Mouse (Mus musculus) megakaryocyte, embryonic 14.5 days (primary cell): ENCODE results near the gene Nrxn2. TPM values are rescaled to one million over a fixed set of nuclear protein-coding genes. Genes with fewer than 3 reads are reported as not detected.

Experiments used
- H3K27me3 ChIP-seq: replicated peaks from 2 replicates; pipeline ENCODE3; 2012; ENCODE audit warnings: inconsistent platforms
- H3K36me3 ChIP-seq: replicated peaks from 2 replicates; pipeline ENCODE3; 2012; ENCODE audit warnings: low read length, inconsistent platforms, mixed read lengths
- H3K4me1 ChIP-seq: 2 replicates; pipeline ENCODE4 v1.6.1; 2012; ENCODE audit warnings: inconsistent platforms
- H3K4me3 ChIP-seq: replicated peaks from 2 replicates; pipeline ENCODE3; 2012; ENCODE audit warnings: moderate library complexity, mild to moderate bottlenecking, inconsistent platforms
- H3K9me3 ChIP-seq: 2 replicates; pipeline ENCODE4 v1.6.1; 2012; ENCODE audit warnings: inconsistent platforms
- FLI1 ChIP-seq: IDR thresholded peaks from 2 replicates; pipeline ENCODE4 v1.6.1; 2012; ENCODE audit warnings: low read length, inconsistent platforms, mixed read lengths
- GATA1 ChIP-seq: IDR thresholded peaks from 3 replicates; pipeline ENCODE4 v1.6.1; 2012; ENCODE audit warnings: mixed read lengths, low read length, inconsistent platforms, borderline replicate concordance
- polyA plus RNA-seq: library from polyadenylated mRNA; stranded (reverse); fragments of >175 nt; gene quantifications from 2 replicates; pipeline ENCODE4 v1.2.3, GENCODE M21; 2012; ENCODE audit warnings: low replicate concordance; ENCODE audit not compliant: insufficient read depth

Nrxn2 gene
- polyA plus RNA-seq, 1 experiment, result 0.62 TPM

DNA sequence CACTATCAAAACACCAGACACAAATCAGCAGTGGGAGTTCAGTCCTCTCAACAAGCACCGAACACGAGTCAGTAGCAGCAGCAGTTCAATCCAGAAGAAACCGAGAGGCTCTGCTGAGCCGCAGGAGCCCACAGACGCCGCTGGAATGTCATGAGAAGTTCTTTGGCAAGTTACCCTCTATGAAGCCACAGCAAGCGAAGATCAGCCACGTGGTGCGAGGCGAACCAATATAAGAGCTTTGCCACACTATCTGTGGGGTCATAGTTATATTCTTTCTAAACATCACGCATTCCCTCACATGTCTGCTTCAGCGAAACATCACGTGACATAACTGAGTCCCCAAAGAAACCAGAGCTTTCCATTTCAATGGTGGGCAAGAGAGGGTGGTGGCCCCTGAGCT is 126.2 kb downstream of the Nrxn2 start:
- peaks cover 94% of the 10 kb centered on the region for H3K27me3 ChIP-seq
- H3K9me3 ChIP-seq, result peaks cover 13% of the 10 kb centered on the region
- no peak for TF ChIP-seq GATA1
- no peak for TF ChIP-seq FLI1
- no peak overlapping the region for H3K4me3 ChIP-seq
- no peaks in the 10 kb centered on the region for H3K36me3 ChIP-seq
- peaks cover 56% of the 10 kb centered on the region for H3K4me1 ChIP-seq

DNA sequence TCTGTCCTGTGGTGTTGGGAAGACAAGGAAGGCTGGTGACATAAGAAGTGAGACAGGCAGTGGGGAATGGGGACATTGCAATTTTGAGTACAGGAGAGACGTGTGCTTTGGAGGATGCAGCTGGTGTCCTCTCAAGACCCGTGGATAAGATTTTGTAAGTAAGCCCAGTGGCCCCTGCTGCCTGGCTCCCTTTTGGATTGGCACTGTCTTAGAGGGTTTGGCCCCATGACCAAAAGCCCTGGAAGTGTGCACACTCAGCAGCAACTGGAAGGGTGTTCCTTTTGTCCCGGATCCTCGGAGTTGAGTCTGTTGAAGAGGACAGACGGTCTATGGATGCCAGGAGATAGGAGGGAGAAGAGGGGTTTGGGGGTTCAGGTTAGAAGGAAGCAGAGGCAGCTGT is 127.0 kb downstream of the Nrxn2 start:
- Histone ChIP-seq H3K4me1 (peaks cover 57% of the 10 kb centered on the region), H3K9me3 (peaks cover 13% of the 10 kb centered on the region), H3K27me3 (peaks cover 91% of the 10 kb centered on the region), H3K4me3 (no peak overlapping the region), H3K36me3 (no peaks in the 10 kb centered on the region)
- no peak for TF ChIP-seq FLI1

DNA sequence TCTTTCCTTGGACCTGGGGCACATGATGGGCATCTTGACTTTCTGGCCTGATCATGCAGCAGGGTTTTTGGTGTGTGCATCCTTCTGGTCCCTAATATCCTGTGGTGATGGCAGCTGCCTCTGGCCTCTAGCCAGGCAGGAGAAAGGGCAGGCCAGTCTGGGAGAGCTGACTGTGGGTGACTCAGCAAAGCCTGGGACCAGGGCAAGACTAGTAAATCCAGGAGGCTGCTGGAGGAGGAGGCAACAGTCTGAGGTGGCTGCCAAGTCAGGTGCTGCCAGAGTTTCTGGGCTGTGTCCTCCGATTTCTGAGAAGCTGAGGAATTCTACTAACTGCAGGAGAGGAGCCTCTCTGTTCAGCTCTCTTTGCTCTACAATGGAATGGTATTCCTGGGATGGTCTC is 127.6 kb downstream of the Nrxn2 start:
- peaks cover 13% of the 10 kb centered on the region for H3K9me3 ChIP-seq
- H3K4me3 ChIP-seq, result no peak overlapping the region
- H3K27me3 ChIP-seq, result peaks cover 88% of the 10 kb centered on the region
- H3K36me3 ChIP-seq, result no peaks in the 10 kb centered on the region
- H3K4me1 ChIP-seq, result peaks cover 59% of the 10 kb centered on the region
- TF ChIP-seq GATA1 (no peak), FLI1 (no peak)

DNA sequence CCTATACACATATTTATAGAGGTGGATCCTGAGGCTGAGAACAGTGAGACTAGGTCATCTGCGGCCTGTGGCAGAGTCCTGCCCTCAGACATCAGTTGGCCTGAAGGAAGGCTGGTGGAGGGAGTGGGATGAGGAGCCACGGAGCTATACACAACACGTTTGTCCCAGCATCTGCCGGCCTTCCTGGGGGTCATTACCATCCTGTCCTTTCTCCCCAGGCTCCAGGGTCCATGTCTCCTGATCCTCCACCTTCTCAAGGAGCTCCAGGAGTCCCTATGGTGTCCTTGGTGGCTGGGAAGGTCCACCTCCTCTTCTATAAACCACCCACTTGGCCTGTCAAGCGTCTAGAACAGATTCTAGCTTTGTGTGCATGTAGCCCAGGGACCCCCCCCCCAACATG is 129.3 kb downstream of the Nrxn2 start:
- peaks cover 54% of the 10 kb centered on the region for H3K4me1 ChIP-seq
- H3K36me3 ChIP-seq, result no peaks in the 10 kb centered on the region
- no peak overlapping the region for H3K4me3 ChIP-seq
- no peak for TF ChIP-seq GATA1
- TF ChIP-seq FLI1, result no peak
- H3K9me3 ChIP-seq, result peaks cover 13% of the 10 kb centered on the region
- H3K27me3 ChIP-seq, result peaks cover 75% of the 10 kb centered on the region

DNA sequence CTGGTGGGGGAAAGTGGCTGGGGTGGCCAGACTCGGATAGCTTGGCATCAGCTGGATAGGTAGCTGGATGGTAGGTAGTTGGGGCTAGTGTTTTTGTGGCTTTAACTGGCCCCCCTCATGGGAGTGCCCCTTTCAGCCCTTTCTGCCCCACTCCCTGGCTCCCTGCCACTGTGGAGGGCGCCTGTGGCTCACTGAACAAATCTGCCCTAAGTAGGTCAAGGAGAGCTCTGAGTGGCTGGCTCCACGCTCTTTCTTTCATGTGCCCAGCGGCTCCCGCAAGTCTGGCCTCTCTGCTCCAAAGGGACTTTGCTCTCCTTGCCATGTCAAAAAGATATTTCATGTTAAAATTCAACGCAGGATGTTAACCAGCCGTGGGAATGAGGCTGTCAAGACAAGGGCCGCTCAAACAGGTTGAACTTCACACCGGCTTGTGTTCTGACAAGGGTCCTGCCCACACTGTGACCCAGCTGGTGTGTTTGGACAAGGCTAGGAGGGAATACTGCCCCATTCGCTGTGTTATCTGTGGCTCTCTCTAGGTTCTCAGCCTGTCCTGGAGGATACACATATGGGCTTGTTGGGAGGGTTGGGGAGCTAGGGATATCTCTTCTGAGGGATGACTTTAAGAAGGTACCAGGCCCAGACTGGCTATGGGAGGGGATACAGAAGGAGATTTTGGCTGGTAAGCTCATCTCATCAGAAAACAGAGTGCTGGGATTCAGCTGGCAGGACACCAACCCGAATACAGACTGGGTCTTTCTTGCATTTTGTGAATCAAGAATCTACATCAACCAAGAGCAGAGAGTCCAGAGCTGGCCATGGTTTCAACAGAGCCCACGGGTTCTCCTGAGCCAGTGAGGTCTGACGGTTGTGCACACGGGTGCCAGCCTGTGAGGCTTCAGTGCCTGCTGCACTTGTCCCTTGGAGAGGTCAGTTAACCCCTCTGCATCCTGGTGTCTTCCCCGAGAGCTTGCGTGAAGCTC is 130.2 kb downstream of the Nrxn2 start:
- H3K4me3 ChIP-seq, result no peak overlapping the region
- H3K9me3 ChIP-seq, result peaks cover 13% of the 10 kb centered on the region
- H3K4me1 ChIP-seq, result peaks cover 54% of the 10 kb centered on the region
- TF ChIP-seq GATA1 (no peak), FLI1 (no peak)
- peaks cover 69% of the 10 kb centered on the region for H3K27me3 ChIP-seq
- H3K36me3 ChIP-seq, result no peaks in the 10 kb centered on the region

DNA sequence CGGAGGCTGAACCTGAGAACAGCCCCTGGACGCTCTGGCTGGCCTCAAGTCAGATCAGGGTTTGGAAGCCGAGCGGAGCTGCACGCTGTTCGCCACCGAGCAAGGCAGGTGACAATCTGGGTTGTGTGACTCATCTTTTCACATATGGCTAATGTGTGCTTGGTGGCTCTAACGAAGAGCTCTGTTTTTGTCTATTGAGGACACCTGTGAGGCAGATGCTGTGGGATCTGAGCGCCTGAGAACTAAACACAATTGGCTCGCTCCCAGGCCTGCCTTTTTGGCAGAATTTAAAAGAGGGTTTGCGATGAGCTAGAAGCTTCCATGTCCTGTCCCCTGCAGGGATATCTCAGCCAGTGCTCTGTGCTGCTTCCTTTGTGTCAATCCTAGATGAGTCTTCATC is 131.0 kb downstream of the Nrxn2 start:
- Histone ChIP-seq H3K36me3 (no peaks in the 10 kb centered on the region), H3K27me3 (peaks cover 63% of the 10 kb centered on the region), H3K4me1 (peaks cover 54% of the 10 kb centered on the region), H3K9me3 (peaks cover 8% of the 10 kb centered on the region), H3K4me3 (no peak overlapping the region)
- TF ChIP-seq GATA1 (no peak), FLI1 (no peak)

DNA sequence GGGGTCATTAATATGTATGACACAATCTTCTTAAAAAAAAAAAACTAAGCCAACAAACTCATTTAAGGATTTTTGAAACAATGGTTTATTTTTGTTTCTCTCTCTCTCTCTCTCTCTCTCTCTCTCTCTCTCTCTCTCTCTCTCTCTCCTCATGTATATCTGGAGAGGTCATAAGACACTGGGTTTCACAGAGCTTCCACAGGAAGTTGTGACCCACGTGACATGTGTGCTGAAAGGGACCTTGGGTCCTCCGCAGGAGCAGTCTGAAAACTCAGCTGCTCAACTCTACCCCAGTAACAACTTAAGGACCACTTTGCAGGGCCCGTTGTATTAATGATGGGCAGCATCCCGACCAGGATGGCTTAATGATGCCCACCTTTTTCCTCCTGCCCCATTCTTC is 132.7 kb downstream of the Nrxn2 start:
- TF ChIP-seq GATA1, result no peak
- no peak for TF ChIP-seq FLI1
- H3K36me3 ChIP-seq, result no peaks in the 10 kb centered on the region
- peaks cover 54% of the 10 kb centered on the region for H3K27me3 ChIP-seq
- H3K4me3 ChIP-seq, result no peak overlapping the region
- peaks cover 42% of the 10 kb centered on the region for H3K4me1 ChIP-seq
- H3K9me3 ChIP-seq, result no peaks in the 10 kb centered on the region

DNA sequence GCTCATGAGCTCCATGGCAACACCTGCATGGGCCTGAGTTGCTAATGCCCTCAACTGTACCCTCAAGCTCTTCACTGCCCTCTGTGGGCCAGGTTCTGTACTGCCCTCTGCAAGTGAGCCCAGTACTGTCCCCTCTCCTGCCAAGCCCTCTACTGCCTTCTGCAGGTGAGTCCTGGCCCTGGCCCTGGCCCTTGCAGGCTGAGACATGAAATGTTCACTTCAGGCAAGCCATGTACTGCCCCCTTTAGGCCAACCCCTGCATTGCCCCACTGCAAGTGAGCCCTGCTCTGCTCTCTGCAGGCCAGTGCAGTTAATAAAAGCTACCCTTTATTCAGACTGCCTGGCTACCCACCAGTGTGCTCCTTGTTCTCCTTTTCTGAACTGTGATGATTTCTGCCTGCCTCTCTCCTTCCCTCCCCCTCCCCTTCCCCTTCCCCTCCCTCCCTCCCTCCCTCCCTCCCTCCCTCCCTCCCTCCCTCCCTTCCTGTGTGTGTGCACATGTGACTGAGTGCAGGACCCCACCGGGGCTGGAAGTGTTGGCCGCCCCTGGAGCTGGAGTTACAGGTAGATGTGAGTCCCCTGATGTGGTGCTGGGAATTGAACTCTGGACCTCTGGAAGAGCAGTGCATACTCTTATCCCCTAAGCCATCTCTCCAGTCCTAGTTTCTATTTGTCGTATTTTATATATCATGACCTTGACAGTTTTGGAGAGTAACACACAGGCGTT is 133.9 kb downstream of the Nrxn2 start:
- TF ChIP-seq FLI1 (no peak), GATA1 (no peak)
- Histone ChIP-seq H3K36me3 (no peaks in the 10 kb centered on the region), H3K4me3 (no peak overlapping the region), H3K9me3 (no peaks in the 10 kb centered on the region), H3K4me1 (peaks cover 32% of the 10 kb centered on the region), H3K27me3 (peaks cover 42% of the 10 kb centered on the region)

DNA sequence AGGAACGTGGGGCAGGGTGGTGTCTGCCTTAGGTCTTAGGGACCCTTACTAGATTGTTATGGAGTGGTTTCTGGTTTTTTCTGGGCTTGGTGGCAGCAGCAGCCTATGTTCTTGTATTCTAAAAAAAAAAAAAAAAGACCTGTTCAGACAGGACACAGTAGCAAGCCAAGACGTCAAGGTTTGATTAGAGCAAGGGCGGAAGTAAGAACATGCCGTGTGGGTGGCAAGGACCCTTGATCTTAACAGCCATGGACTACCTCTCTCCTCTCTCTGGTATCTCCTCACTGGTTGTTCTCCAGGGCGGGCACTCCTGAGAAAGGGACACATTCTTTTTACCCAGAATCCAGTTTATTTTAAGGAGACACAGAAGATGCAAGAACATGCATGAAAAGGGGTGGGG is 134.6 kb downstream of the Nrxn2 start:
- Histone ChIP-seq H3K27me3 (peaks cover 36% of the 10 kb centered on the region), H3K36me3 (no peaks in the 10 kb centered on the region), H3K4me3 (no peak overlapping the region), H3K9me3 (no peaks in the 10 kb centered on the region), H3K4me1 (peaks cover 38% of the 10 kb centered on the region)
- TF ChIP-seq FLI1 (no peak), GATA1 (no peak)
